Mouse (Mus musculus) olfactory bulb, adult 2 months (tissue): ENCODE results near the gene Ndufs2.

Experiments
- CTCF ChIP-seq: fragments of 200-500 bp; IDR thresholded peaks from 2 replicates; pipeline ENCODE4 v1.5.1; 2012; ENCODE audit warnings: low read depth, mild to moderate bottlenecking, low read length, moderate library complexity; ENCODE audit not compliant: insufficient read depth
- POLR2A ChIP-seq: fragments of 200-500 bp; IDR thresholded peaks from 2 replicates; pipeline ENCODE4 v1.6.1; 2012; ENCODE audit warnings: mild to moderate bottlenecking, low read depth, low read length, moderate library complexity; ENCODE audit not compliant: insufficient read depth

- TF ChIP-seq CTCF (no peak), POLR2A (no peak)
Measured at GRCm38 (mm10) chr1:171200769-171201168, 50.4 kb downstream of the Ndufs2 start.
